Mouse (Mus musculus) layer of hippocampus, postnatal 10 days (tissue): ENCODE measurements around the gene Gtf2h1. TPM values are rescaled to one million over a fixed set of nuclear protein-coding genes. Genes with fewer than 3 reads are reported as not detected.
"Not testable (repeated sequence)": the region's sequence is repeated elsewhere in the genome, so short reads cannot be mapped to it uniquely, and the experiment has no call there.

ENCODE experiments used
- DNase-seq, 2 experiments: peaks; one replicate each; pipeline ENCODE4 v3.0.0; 2021; ENCODE audit warnings: low spot score in 2 of 2
- long read RNA-seq: library from polyadenylated mRNA; stranded (forward); transcript quantifications from one replicate; pipeline ENCODE4 v2.0.0, GENCODE M21; 2023
- total RNA-seq, 2 experiments: library from RNA; stranded (reverse); gene quantifications; 2 replicates each; pipeline ENCODE4 v1.2.3; 2021

The Gtf2h1 gene
- 10 to 100 TPM; 32.9 to 38.1 TPM for total RNA-seq
- long read RNA-seq, transcript Gtf2h1-201 (15 exons, 2,736 nt), result major isoform, 21 of 26 reads
- long read RNA-seq, partial matches to known transcripts, result 2 of 26 reads
- long read RNA-seq, other reads (novel, unspliced or antisense), result 3 of 26 reads

DNA sequence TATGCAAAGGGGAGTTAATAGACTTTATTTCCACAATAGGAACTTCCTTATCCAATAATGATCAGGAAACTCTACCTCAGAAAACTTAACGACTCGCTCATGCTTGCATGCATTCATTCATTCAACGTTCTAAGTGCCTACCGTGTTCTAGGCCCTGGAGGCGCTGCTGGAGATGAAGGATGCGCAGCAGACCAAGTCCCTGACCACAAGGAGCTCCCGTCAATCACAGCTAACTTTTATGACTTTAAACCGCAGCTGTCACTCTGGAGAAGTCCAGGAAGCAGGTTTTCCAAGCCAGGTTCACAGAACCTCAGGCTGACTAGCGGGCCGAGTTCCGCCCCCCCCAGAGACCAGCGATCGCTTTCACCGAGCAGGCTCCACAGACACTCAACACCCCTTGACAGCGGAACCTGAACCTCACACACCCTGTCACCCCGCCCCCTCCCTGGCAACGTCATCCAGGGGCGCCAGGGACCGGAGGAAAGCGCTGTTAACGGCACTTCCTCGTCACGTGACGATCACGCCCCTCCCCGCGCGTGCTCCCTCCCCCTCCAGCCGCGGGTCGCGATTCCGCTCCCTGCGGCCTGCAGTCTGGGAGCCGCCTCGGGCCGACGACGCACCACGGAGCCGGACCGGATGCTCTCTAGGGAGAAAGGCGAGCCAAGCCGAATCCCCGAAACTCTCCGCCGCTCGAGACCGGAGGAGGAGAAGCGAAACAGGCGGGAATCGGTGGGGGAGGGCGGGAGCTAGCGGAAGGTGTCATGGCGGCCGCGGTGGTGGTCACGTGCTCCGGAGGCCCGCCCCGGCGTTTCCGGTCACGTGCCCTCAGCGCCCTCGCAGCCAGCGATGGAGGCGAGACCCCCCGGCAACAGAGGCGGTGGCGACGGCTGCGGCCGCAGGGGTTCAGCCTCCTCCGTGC is at the start of gene Gtf2h1, which contains the start of gene Hps5:
TSS of gene Gtf2h1 (plus strand) at position 817 of the 919 bp plus-strand sequence.
TSS of gene Hps5 (minus strand) at position 778 of the 919 bp plus-strand sequence.
- peak; percentile 97 for DNase-seq

DNA sequence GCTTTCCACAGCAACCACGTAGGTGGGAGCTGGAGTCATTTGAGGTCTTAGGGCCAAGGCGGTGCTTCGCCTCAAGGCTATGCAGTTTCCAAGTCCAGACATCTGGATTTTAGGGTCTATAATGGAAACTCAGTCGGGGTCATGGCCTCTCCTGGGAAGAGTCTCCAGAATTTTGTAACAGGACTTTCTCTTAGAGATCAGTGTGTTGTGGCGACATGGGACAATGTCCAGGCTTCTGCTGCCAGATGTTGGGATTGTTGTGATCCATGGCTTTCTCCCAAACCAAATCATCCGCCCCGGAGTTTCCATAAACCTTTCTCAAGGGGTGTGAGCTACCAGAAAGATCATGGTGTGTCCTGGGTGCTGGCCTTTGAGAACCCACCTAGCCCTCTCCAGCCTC is 49.5 kb upstream of the Gtf2h1 start:
- DNase-seq, result no peak

DNA sequence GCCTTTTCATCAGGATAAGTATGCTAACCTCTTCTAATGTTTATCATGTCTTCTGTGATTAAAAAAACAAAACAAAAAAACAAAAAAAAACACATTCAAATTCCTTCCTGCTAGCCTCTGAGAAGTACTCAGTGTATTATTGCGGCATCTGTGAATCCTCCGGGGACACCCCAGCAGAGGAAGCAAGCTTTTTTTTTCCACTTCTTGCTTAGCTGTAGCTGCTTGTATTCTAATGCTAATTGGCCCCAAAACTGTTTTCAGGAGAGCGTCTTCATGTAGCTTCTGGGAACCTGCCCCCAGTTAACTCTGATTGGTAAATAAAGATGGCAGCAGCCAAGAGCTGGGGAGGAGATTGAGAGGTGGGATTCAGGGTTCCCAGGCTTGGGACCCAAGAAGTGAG is 47.4 kb upstream of the Gtf2h1 start:
- no peak for DNase-seq

DNA sequence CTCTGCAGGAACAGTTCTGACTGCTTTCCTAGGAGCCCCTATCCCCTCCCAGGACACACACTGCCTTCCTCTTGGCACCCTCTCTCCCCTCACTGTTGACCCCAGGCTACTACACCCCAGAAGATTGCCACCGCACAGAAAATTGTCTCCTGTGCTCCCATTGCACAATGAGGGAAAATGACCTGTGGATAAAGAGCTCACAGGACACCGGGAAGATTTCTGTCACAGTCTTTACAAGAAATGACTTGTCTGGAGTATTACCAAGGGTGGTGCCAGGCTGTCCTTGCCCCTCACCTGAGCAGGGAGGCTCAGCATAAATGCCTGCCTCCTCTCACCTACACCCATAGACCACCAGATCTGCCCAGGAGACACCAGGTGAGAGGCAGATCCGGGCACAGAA is 44.4 kb upstream of the Gtf2h1 start, which contains the start of gene Saa2:
TSS of gene Saa2 (plus strand) at position 301 of the 400 bp plus-strand sequence.
- no peak for DNase-seq

DNA sequence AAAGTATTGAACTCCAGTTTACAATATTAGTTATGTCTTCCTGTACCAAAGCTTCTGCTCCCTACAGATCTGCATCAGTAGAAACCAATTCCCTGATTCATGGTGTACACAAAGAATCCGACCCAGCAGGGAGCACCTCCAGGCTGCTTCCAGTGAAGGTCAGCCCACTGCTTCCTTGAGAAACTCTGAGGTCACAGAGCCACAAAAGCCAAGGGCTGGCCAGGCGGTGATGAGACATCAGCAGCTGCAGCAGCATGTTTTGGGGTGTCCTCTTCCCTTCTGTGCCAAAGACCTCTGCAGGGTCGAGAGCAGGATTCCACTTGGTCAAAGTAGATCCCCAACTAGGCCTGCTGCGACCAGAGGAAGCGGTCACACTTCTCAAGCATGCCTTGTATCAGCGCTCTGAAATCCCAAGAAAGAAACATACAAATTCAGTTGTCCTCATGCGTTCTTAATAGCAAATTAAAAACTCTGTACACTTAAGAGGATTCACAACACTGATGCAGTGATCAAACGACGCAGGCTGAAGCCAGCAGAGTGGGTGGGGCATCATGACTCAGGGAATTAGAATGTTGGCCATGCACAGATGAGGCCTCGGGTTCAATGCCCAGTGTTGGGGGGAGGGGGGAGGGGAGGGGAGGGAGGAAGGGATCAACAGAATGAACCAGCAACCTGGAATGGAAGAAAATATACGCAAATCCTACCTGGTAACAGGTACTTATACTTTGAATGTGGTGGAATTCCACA is 34.7 kb upstream of the Gtf2h1 start:
- no peak for DNase-seq

DNA sequence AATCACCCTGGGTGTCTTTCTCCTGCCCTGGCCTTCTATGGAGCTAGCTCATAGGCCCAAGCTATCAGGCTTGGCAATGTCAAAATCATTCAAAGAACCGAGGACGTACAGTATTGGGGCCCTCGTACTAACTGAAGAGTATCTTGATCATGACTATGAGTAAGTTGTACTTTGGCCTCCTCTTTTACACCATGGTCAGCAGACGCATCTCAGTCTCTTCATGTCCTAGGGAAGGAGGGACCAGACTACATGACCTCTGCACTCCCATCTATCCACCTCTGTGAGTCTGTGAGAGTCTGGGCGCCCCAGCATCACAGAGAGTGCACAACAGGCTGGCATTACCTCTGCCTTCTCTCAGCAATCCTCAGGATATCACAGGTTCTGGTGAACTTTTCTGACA is 33.3 kb upstream of the Gtf2h1 start:
- no peak for DNase-seq

DNA sequence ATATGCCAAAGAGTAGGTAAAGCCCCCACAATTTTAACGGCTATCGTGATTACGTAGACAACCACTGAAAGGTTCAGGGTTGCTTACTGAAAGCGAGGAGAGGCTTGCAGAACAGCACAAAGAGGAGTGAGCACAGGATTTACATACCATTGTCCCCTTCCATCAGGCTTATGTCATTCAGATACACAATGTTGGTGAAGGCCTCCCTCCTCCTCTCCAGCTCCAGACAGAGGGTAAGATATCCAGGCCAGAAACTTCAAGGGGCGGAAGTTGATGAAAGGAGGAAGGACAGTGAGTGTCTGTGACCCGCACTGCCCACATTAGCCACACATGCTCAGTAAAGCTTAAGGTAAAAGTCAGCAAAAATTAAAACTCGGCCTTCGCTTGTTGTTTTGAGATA is 31.2 kb upstream of the Gtf2h1 start:
- DNase-seq, result no peak

DNA sequence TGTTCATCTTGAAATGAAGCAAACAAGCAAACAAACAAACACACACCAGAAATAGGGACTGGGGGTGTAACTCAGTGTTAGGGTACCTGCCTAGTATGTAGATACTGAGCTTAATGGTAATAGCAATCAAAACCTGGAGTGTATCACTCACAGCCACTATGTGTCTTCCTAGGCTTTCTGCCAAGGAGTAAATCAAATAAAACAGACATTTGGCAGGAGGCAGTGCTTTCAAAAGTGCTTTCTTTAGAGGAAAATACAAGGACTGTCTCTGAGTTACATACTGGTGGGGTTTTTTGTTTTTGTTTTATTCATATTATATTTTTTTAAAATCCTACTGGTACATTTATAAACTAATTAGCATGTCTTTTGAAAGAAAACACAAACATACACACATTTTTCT is 28.5 kb upstream of the Gtf2h1 start:
- no peak for DNase-seq

DNA sequence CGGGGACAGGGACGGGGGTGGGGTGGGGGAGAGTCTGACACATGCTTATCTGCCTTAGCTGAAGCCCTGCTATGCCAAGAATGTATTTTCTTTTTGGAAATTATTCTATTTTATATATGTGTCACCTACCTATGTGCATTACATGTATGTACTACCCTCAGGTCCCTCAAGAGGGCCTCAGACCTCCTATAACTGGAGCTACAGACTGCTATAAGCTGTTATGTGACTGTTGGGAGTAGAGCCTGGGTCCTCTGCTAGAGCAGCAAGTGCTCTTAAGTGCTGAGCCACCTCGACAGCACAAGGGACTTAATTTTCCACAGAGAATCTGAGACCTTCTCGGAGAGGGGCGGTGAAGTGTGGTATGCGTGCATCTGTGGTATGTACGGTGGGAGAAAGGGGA is 27.5 kb upstream of the Gtf2h1 start:
- no peak for DNase-seq

DNA sequence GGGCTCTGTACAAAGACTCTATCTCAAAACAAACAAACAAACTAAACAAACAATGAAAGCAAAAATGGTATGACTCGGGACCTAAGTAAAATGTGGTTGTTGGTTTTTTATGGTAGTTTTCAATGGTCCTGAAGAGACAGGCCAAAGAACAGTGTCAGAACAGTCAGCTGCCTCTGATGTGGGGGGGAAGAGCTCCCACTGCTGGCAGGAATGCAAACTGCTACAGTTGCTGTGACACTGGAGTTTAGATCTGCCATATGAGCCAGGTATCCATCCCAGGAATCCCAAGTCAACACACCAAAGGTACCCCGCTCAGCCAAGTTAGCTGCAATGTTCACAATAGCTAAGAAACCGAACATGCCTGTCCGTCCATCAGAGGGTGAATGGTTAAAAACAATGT is 25.2 kb upstream of the Gtf2h1 start:
- DNase-seq, result peak; percentile 38 to 58

DNA sequence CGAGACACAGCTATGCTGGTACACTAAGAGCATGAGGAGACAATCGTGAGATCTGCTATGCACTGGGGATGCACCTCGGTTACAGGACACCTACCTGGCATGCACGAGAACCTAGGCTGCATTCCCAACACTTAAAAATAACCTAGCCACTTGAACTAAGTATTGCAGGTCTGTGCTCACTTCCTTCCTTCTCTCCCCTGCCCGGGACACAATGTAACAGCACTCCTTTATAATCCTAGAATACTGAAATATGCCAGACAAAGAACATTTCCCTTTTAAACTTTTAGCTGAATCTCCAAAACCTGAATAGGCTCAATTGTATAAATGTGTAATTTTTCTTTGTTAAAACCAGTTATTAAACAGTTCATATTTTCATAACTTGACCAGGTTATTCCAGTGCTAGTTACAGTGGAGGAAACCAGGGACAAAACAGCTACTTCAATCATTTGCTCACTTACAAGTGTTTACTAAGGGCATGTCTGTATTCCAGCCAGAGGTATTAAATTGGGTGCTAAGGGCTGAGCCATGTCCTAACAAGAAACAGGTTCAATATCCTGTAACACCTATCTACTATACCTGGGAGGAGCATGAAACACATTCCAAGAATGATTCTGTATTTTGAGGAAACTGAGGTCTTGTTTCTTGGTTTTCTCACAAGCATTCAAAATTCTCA is 6.6 kb upstream of the Gtf2h1 start:
- DNase-seq, result no peak

DNA sequence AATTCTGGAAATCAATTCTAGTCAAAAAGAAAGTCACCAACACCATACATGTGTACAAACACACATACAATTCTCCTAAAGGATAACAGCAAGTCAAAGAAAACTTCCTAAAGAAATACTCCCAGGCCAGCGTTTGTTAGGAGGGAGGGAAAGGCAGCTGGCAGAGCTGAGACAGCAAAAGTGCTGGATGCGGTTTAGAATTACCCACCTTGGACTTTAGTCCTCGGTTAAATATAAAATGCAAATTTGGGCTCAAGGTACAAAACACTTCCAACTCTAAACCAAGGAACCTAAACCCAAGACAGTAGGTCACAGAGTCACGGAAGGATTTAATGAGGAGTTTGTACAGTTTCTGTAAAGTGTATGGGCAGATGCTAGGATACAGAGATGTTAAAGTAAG is 2.0 kb upstream of the Gtf2h1 start:
- DNase-seq, result no peak

DNA sequence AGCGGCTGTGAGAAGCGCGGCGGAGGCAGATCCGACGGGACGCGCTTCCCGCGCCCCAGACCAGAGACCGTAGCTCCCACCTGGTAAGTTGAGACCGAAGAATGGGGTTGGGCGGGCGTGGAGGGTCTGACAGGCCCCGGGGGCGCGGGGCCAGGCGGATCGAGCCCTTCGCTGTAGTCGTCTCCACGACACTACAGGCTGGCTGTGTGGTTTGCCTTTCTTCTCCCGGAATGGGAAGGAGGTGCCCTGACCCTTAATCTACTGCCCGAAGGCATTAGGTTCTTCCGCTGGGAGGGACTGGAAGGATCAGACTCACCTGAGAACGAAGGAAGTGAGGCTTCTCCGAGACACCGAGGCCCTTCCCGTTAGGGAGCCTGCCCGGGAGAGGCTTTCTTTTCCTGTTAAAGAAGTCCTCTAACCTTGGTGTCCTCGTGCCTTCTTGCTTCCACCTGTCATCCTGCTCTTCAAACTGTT is 340 bp downstream of the Gtf2h1 start:
- DNase-seq, result no peak

DNA sequence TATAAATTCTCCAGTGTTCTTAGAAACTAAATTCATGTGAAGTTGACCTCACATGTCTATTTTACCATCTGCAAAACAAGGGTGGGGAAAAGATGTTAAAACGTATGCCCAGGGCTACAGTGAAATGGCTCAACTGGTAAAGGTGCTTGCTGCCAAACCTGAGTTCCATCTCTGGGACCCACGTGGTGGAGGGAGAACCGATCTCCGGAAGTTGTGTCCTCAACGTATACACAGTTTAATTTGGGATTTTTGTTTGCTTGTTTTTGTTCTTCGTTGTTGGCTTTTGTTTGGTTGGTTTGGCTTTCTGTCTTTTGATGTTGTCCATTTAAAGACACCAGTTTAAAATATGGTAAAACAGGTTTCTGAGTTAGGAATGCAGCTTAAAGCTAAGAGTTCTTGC is 876 bp downstream of the Gtf2h1 start:
- DNase-seq, result no peak

DNA sequence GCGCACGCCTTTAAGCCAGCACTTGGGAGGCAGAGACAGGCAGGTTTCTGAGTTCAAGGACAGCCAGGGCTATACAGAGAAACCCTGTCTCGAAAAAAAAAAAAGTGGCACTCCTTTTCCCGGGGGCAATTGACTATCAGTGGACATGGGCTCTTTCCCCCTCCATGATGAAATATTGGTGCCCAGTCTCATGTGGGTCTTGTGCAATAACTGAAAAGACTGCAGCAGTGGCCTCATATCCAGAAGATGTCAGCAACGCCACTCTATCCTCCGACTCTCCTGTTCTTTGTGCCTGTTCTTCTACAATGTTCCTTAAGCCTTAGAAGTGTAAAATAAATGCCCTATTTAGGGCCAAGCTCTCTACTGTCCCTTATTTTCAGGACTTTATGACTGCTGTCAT is 14.4 kb downstream of the Gtf2h1 start:
- no peak for DNase-seq

DNA sequence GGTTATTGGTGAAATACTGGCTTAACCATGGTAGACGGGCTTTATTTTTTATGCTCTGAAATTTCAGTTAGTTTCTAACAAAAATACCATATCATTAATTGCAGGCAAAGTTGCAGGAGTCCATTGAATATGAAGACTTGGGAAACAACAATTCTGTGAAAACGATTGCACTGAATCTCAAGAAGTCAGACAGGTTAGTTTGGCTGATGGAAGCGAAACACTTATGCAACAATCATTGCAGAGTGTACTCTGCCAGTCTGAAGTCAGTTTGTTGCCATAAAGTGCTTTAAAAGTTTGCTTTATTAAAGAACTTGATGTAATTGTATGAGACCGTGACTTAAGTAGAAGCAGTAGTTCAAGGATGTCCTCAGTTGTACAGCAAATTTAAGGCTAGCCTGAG is 18.1 kb downstream of the Gtf2h1 start:
- no peak for DNase-seq

DNA sequence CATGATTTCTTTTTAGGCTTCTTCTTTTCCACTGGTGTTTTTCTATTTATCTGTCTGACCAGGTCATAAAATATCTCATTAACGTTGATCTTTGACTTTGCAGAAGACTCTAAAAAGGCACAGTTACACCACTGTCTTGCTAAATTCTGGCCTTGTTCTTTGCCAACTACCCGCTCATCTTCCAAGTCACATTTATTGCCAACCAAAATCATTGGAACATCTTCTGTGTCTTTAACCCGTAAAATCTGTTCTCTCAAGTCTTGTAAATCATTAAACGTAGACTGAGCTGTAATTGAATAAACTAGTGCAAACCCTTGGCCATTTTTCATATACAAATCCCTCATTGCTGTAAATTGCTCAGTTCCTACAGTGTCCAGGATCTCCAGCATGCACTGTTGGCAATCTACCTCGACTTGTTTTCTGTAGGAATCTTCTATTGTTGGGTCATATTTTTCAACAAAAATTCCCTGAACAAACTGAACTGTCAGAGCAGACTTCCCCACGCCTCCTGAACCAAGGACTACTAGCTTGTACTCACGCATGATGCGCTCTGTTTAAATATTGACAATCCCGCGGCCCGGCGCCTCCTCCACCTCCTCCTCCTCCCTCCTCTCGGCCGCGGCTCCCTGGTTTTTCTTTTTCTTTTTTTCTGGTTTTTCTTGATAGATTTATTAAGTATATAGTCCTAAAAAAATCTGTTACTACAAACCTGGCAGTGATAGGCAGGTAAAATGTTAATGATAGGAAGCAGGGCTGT is 25.2 kb downstream of the Gtf2h1 start:
- DNase-seq, result not testable (repeated sequence)

DNA sequence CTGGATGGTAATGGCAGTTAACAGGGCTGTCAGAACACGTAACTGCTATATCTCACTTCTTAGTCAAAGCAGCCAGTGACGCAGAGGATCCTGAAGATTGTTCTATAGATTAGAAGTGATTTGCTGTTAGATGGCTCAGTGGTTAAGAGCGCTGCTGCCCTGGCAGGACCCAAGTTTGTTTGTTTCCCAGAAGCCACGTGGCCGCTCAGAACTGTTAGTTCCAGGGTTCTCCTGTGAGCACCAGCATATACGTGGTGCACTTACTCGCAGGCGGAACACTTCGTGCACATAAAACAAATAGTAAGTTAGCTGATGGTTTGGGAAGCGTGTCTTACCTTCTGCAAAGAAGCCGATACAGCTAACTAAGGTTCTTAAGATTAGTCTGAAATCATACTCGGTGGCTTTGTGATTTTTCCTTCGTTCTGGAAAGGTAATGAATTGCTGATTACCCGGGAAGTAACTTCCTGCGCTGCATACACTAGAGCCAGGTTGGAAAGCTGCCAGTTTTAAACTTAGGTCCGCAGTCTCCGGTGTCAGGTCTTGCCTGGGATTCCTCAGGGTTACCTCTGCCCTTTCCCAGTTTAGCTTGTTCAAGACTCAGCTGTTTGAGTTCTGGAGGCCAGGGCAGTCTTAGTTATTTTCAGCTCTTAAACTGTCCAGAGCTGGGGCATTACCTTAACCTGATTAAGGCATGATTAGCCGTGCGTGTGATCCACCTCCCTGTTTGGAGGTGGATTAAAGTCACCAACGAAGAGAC is 31.3 kb downstream of the Gtf2h1 start:
- DNase-seq, result no peak

DNA sequence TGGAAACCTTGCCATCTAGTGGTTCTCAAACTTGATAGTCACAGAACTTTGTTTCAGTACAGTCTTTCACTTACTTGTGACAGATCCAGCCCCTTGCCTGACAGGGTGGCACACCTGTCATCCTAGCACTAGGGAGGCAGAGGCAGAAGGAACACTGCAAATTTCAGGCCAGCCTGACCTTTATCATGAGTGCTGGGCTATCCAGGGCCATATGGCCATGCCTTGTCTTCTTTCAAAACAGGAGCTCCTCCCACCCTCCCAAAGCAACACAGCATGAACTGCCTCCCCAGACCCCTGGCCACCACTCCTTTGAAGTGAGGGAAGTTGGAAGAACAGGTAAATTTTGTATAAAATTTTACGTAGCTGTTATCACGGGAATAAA is 31.9 kb downstream of the Gtf2h1 start:
- no peak for DNase-seq

DNA sequence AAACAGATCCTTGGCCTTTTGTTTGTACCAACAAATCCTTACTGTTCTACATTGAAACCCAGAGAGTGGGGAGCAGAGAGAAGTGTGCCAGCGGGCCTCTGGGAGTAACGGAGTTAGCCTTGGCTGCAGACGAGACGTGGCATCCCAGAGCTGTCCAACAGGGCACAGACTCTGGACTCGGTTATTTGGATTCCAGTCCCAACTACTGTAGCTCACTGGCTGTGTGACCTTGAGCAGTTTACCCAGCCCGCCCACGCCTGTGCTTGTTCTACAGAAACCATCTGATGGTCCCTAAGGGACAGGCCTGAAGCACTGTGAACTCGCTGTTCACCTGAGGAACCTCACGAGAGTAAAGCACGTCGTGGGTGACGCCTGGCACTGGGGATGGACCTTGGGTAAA is 34.0 kb downstream of the Gtf2h1 start:
- DNase-seq, result no peak
